Mouse (Mus musculus): ENCODE results near the gene Ahrr.

Gene Ahrr

GRCm38 (mm10) chr13:74245214-74245898 is 46.8 kb downstream of the Ahrr start:
- no peak for DNase-seq (ENCODE audit: low read depth, low spot score)

- DNase-seq (ENCODE audit: low read depth, low spot score): no peak
Observed at GRCm38 (mm10) chr13:74237574-74237973, 54.6 kb downstream of the Ahrr start.

GRCm38 (mm10) chr13:74220659-74221058 is 71.5 kb downstream of the Ahrr start:
- DNase-seq (ENCODE audit: low read depth, low spot score): peak; percentile 58

GRCm38 (mm10) chr13:74218441-74218840 is 73.7 kb downstream of the Ahrr start:
- no peak for DNase-seq (ENCODE audit: low read depth, low spot score)

- DNase-seq (ENCODE audit: low read depth, low spot score): no peak
Observed at GRCm38 (mm10) chr13:74208986-74209345, 83.2 kb downstream of the Ahrr start.

- DNase-seq (ENCODE audit: low read depth, low spot score): peak; percentile 80
Observed at GRCm38 (mm10) chr13:74208317-74208985, 83.7 kb downstream of the Ahrr start, which contains the start of gene Exoc3. Exoc3 (minus strand) TSS chr13:74208732.

- no peak for DNase-seq (ENCODE audit: low read depth, low spot score)
Observed at GRCm38 (mm10) chr13:74196451-74196850, 95.7 kb downstream of the Ahrr start.

- peak; percentile 13 for DNase-seq (ENCODE audit: low read depth, low spot score)
Observed at GRCm38 (mm10) chr13:74192613-74193012, 99.5 kb downstream of the Ahrr start.

GRCm38 (mm10) chr13:74183011-74183695 is 109.0 kb downstream of the Ahrr start:
- no peak for DNase-seq (ENCODE audit: low read depth, low spot score)

GRCm38 (mm10) chr13:74172036-74172435 is 120.1 kb downstream of the Ahrr start:
- DNase-seq (ENCODE audit: low read depth, low spot score): no peak

- DNase-seq (ENCODE audit: low read depth, low spot score): no peak
Observed at GRCm38 (mm10) chr13:74169446-74170164, 122.5 kb downstream of the Ahrr start.

GRCm38 (mm10) chr13:74167492-74167891 is 124.6 kb downstream of the Ahrr start:
- no peak for DNase-seq (ENCODE audit: low read depth, low spot score)

- DNase-seq (ENCODE audit: low read depth, low spot score): no peak
Observed at GRCm38 (mm10) chr13:74167057-74167413, 125.1 kb downstream of the Ahrr start.

GRCm38 (mm10) chr13:74166348-74167056 is 125.6 kb downstream of the Ahrr start:
- no peak for DNase-seq (ENCODE audit: low read depth, low spot score)
